Mouse (Mus musculus): ENCODE data around the gene Tmem25.

The Tmem25 gene

DNA sequence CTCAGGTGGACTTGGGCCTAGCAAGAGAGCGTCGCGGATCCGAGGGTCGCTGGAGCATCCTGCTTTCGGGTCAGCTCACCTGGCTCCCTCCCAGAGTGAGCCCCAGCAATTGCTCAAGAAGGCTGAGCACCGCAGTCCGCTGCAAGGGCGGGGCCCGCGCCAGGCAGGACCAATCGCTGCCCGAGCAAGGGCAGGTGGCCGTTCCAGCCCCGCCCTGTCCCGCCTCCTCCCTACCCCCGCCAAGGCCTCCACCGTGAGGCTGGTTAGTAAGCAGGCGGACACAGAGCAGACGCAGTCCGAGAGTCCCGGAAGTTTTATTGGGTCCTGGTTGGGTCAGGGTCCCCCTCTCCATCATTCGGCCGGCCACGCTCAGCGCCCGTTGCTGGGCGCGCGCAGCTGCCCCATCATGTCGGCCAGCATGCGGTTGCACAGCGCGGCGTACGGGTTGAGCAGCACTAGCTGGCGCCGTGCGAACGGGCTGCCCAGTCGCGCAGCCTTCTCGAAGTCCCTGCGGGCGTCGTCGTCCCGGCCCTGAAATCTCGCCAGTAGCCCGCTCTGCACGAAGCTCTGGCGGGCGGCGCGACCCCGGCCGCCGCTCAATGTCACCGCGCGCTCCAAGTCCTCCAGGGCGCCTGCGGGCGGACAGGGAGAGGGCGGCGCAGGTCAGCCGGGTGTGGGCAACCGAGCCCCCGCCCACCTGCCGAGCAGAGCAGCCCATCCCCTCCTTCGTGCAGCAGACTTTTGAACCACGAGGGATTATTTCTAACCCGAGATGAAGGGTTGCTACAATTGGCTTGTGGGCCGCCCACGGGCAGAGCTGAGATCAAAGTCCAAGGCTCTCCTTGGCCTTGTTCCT, at the start of gene Tmem25:
Gene Tmem25, minus strand, starts transcription at position 206 of the 856 bp plus-strand sequence.
- peak; percentile 86 for DNase-seq (ENCODE audit: low read depth, low spot score)

DNA sequence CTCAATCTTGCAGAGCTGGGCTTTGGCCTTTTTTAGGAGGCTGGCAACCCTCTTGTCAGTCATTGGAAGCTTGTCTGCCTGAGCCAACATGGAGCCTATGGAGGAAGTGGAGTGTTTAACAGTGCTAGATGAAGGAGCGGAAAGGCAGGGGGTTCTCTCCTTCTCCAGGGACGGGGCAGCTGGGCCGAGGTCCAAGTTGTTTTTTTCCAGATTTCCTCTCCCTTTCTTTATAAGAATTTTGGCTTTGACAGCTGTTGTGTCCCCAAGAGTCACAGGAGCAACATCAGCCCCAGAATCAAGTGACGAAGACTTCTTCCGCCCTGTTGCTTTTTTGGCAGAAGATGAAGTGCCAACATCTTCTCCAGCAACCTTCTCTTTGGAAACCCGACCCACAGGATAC, 48.3 kb upstream of the Tmem25 start:
- DNase-seq (ENCODE audit: low read depth, low spot score) = no peak

DNA sequence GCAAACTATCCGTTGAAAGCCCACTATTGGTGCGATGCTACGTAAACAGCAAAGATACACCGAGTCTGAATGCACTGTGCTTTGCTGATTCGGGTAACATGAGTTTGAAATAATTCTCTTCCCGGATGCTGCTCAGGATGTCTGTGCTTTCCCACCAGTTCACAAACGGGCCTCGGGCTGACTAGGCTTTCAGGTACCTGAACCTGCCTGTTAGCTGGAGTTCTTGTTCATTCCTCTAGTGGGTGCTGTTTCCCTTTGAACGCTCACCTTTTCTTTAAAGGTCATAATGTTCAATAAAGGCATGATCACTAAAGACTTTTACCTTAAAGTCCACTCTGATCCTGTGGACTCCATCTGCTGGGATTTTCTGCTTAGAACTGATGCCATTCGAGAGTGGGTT, 42.1 kb upstream of the Tmem25 start:
- DNase-seq (ENCODE audit: low read depth, low spot score) = peak; percentile 65

DNA sequence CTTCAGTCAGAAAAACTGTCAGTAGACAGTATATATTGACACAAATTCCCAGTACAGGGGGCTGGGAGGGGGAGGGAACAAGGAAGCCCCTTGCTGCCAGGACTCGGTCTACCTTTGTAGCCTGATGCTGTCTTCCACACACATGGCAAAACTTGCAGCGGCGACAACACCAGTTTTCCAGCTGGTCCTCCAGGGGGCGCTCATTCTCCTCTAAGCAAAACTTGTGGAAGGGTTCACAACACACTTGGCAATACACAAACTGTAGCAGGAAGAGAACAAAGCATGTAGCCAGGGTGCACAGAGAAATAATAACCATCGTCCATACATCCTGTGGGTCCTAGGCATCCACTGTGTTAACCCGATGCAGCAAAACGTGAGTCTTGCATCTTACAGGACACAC, 37.3 kb upstream of the Tmem25 start:
- peak; percentile 89 for DNase-seq (ENCODE audit: low read depth, low spot score)

DNA sequence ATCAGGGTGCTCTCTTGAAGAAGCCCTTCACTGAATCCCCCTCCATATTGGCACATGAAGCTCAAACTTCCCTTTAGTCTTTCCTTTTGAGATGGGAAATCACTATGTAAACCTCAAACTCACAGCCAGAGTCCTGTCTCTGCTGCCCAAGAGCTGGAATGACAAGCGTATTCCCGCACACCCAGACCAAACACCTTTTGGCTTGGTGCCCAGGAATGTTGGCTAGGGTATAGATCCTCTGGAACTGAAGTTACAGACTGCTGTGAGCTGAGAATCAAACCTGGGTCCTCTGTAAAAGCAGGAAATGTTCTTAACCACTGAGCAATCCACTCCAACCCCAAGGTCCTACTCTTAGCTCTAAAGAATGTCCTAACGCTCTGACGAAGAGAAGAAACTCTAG, 33.2 kb upstream of the Tmem25 start:
- no peak for DNase-seq (ENCODE audit: low read depth, low spot score)

DNA sequence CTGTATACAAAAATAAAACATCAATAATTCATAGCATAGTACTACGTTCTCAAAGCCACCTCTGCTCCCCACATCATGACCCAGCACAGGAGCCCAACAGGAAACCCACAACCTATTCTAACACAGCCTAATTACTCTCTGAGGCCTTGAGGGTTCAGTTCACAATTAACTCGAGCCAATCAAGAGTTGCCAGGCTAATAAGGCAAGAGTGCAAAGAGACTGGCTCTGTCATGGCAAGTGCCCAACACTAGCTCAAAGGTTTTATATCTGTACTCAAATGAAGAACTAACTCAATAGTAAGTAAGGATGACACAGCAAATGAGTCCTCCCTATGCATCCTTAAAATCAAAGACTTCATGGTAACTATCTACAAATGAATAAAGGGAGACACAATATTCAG, 31.4 kb upstream of the Tmem25 start:
- DNase-seq (ENCODE audit: low read depth, low spot score) = no peak

DNA sequence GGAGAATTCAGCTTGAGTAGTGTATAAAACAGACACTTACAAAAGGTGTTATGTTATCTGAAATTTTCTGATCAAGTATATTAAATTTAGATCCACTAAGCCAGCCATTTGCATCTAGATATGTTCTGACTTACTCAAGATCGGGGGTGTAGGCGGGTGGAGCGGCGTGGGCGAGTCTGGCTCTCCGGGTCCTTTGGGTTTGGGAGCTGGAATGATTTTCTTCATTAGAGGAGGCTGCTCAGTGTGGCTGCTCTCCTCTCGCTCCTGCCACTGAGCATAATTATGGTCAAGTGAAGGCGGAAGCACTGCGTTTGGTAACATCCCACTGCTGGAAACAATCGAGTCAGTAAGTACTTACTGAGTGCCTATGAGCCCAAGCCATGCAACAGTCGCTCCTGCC, 29.8 kb upstream of the Tmem25 start:
- no peak for DNase-seq (ENCODE audit: low read depth, low spot score)

DNA sequence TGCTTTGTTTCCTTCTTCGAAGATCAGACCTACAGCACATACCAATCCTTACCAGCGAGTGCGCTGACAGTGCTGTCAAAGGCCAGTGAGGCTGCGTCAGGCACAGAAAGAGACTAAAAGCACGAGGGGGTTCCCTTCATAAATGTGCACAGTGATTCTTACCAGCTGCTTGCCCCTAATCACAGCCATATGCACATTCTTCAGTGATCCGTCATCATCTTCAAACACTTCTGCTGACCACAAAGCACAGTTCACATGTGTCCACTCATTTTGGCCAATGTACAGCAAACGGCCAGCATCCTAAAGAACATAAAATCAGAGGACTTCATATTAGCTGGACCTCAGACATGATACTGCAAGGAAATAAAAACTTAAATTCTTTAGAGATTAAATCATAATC, 27.6 kb upstream of the Tmem25 start:
- DNase-seq (ENCODE audit: low read depth, low spot score) = no peak

DNA sequence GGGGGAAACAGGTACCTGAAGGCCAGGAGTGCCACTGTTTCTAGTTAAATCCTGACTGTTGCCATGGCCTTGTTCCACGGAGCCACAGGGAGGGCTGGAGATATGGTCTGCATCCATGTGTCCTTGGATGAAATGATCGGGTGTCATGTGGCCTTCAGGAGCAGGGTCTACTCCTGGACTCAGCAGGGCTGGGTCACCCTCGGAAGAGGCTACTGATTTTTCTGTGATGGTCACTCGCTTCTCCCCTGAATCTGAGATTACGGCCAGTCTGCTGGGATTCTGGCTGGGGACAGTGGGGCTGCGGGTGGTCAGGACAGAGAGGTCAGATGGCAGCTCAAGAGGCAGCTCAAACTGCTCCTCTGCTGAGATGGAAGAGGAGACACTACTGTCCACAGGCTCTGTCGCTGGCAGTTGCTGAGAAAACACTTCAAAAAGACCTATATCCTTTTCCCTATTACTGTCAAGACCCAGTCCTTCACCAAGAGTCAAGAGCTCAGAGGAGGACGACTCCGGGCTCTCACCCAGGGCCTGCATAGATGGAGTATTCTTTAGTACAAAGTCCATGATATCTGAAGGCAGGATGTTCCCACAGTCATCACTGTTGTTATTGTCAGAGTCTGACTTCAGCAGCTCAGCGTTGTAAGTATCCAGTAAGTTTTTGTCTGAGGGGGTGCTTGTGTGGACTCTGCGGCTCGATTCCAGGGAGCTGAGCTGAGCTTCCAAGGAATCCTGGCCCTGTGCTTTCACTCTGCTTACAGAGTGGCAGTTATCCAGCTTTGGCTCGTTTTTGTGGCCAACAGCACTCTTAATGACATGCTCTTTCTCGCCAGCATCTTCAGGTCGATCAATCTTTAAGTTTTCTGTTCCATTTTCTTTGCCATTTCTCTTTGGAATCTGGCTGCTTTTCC, 21.1 kb upstream of the Tmem25 start:
- no peak for DNase-seq (ENCODE audit: low read depth, low spot score)

DNA sequence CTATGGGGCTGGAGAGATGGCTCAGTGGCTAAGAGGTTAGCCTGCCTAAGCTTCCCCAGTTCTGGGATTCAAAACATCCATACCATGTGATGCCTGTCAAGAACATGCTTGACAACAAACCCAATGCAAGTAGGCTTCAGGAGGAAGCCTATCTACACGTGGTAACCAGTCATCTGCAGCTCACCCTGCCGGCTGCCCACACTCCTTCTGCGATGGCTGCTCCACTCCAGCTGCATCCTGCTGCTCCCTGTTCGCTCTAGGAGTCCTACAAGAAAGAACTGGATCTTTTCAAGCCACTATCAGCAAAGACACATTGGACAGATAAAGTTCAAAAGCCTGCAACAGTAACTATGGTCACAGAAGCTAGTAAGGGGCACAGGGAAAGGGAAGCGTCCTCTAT, 18.4 kb upstream of the Tmem25 start:
- no peak for DNase-seq (ENCODE audit: low read depth, low spot score)

DNA sequence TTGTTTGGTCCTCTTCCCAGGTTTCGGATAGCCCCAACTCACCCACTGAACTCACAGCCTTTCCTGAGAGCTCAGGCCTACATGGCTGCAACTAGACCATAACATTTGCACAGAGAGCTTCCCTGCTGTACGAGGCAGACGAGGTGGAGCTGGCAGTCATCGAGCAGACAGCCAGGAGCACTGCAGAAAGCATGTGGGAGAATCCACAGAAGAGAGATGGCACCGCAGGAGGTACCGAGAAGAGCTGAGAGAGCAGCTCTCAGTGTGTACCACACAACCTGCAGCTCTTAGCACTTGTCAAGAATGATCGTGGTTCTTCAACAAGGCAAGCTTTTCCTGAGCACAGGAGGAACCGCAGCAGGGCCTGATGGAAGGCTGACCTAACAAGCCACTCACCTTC, 15.1 kb upstream of the Tmem25 start:
- no peak for DNase-seq (ENCODE audit: low read depth, low spot score)

DNA sequence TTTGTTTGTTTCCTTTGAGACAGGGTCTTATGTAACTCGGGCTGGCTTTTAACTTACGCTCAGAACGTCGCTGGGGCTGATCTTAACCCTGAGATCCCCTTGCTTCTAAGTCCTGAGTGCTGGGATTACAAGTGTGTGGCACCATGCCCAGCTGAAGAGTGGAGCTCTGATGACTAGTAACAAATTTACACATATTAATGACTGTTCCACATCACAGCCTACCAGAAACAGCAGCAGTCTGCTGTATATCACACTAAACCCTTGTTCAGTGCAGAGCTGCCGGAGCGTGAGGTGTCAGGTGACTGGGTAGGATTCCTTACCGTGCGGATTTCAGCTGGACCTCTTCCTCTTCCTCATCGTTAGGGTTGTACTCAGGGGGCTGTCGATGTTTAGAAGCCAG, 11.2 kb upstream of the Tmem25 start:
- no peak for DNase-seq (ENCODE audit: low read depth, low spot score)

DNA sequence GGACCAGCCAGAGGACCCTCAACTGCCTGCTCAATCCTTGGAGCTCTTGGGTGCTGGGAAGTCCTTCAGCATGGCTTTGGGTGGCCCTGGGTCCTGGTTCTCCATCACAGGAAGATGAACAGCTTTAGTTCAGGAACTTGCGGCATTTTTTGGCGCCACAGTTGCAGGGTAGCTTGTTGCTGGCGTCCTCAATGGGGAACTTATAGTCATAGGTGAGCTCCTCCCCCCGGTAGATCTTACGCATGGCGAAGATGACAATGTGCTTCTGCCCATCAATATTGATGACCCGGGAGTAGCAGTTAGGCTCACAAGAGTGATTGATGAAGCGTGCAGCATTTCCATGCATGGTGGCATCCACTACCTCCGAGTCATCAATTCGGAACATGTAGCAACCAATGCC, 8.7 kb upstream of the Tmem25 start:
- DNase-seq (ENCODE audit: low read depth, low spot score) = no peak

DNA sequence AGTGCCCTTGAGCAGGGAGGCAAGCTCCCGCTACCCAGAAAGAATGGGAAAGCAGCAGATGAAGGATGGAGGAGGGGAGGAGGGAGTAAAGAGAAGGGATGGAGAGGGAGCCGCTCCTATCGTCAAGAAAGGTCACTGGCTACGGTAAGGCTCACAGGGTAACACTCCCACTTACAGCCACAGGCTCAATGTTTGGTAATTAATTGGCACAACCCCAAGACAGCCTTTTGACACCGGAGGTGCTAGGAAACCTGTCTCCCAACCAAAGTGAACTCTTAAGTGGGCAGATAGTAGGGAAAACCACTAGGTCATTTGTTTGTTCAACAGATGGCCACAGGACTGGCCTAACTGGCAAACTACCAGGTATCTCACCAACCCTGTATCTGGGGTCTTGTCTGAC, 8.0 kb upstream of the Tmem25 start:
- DNase-seq (ENCODE audit: low read depth, low spot score) = no peak

DNA sequence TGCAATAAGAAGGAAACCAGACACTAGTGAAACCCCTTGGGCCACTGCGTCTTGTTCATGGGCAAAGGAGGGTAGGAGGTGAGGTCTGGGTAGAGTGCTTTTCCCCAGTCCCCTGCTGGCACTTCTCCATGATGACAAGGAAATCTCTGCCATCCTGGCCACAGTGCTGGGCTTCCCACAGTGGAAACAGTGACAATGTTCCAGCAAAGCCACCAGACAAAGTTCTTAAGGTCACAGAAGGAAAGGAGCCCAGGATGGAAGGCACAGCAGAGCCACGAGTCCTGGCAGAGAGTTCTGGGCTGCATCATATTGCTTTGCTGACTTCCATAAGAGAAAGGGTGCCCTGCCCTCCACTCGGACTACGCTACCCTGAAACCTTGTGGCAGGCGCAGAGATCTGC, 6.4 kb upstream of the Tmem25 start:
- DNase-seq (ENCODE audit: low read depth, low spot score) = no peak

DNA sequence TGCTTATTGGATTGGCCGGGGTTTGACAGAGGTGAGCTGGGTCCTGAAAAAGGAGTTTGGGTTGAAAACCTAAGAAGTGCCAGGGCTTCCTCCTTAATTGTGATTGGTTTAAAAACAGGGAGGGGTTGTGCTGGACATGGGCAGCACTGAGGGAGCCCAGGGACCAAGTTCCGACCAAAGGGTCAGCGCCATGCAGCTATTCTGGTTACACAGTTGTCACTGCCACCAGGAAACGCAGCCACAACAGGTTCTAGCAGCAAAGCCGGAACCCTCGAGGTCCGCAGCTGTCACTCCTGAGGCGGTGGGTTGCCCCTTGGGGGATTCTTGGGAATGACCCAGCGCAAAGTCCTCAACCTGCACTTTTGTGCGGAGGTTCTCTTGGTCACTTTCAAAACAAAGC, 5.6 kb upstream of the Tmem25 start:
- DNase-seq (ENCODE audit: low read depth, low spot score) = no peak

DNA sequence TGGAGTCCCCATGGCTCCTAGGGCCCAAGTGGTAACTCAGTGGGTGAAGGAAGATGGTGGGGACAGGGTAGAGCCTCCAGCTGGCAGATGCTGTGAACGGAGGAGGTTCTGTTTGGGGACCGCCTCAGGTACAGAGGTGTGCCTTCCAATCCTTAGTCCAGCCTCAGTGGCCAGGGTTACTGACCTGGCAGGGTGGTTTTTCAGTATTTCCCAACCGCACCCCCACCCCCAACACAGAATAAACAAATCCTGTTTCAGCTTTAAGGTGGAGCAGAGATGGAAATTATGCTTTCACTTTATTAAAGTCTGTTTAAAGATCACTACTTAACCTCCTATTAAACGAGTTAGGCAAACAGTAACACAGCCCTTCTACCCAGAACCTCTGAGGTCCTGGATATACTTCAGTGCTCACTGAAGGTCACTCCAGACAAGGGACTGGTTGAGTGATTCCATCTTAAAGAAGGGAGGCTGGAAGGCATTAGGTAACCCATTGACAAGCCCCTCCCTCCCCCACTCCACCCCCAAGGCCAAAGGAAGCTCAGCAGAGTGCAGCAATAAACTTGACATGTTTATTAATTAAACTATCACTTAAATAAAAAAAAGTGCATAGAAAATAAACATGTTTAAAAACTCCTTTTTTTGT, 3.8 kb upstream of the Tmem25 start, which contains the start of gene Ttc36:
Gene Ttc36, minus strand, starts transcription at position 265 of the 643 bp plus-strand sequence.
- DNase-seq (ENCODE audit: low read depth, low spot score) = no peak

DNA sequence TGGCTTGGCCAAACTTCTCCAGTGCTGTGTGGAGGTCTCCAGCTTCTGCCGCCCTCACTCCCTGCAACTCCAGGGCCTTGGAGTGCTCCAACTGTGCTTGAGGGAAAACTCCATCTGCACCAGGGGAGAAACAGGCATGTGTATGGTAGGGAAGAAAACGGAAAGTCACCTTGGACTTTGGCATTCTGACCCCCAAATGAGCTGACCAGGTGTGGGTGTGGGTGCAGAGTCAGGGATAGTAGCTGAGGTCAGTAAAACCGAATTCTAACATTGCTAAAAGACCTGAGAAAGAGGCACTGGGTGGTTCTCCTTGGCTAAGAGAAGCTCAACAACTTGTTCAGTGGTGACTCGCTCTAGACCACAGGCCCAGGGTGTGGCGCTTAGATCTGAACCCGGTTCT, 2.6 kb upstream of the Tmem25 start:
- DNase-seq (ENCODE audit: low read depth, low spot score) = no peak

DNA sequence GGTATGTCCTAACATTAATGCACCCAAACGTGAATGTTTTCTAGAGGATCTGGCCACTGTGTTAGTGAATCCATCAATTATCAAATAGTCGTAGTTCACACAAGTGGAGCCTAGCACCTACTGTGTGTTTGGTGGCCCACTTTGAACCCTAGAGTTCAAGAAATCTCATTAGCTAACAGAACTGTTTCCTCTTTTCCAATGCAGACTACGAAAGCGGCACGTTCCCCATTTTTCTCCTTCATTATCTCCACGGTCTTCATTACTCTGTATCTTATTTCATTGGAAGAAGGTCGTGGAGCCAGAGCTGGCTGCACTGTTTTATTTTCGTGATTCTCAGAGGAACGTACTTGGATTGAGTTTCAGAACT, 834 bp upstream of the Tmem25 start:
- DNase-seq (ENCODE audit: low read depth, low spot score) = no peak

DNA sequence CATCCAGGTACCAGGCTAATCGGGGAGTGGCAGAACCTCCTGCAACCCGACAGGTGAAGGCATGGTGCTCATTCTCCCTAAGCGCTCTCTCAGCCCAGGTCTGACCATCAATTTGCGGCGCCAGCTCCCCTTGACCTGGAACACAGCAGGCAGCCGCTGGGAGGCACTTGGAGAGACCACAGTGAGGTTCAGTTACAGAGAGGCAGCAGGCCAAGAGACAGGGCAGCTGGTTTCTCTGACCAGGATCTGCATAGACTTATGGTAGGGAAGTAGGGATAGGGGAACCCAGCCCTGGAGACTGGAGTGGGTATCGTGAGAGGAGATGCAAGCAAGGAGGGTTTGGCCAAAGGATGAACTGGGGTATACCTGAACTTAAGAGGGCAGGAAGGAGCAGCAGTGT, 809 bp downstream of the Tmem25 start:
- DNase-seq (ENCODE audit: low read depth, low spot score) = no peak

DNA sequence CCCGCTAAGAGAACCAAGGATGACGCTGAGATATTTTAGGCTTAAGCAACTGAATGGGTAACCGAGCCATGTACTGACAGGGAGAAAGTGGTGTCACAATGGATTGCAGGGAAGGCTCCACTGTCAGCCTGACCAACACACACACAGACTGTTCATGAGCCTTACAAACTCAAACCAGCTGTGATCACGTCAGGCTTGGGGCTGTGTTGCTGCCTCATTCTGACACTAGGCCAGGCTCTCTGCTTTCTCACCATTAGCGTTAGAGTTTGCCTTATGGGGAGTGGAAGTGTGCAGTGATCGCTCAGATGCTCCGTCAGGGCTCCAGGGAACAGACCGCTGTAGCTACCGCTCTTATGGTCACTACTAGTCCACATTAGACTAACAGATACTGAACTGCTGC, 6.3 kb downstream of the Tmem25 start:
- no peak for DNase-seq (ENCODE audit: low read depth, low spot score)
